Mouse (Mus musculus): ENCODE data around the gene Alyref2.
"Not testable (repeated sequence)": the region's sequence is repeated elsewhere in the genome, so short reads cannot be mapped to it uniquely, and the experiment has no call there.

The Alyref2 gene

DNA sequence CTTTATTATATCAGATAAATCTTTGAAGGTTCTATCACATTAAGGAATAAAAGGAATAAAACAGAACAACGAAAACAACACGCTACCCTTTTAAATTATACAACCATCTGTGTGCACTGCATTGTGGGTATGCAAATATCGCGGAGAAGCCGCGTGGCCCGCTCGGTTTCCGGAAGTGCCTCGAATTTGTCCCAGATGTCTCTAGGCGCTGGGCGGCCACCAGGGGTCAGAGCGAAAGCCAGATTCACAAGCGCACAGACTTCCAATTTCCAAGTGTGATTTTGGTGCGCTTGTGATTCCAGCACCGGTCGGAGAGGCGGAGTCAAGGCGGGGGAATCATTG is at the start of gene Alyref2:
Gene Alyref2 (plus strand): TSS at position 229 of the 342 bp plus-strand sequence.
- peak; percentile 94 for DNase-seq (ENCODE audit: extremely low spot score)

DNA sequence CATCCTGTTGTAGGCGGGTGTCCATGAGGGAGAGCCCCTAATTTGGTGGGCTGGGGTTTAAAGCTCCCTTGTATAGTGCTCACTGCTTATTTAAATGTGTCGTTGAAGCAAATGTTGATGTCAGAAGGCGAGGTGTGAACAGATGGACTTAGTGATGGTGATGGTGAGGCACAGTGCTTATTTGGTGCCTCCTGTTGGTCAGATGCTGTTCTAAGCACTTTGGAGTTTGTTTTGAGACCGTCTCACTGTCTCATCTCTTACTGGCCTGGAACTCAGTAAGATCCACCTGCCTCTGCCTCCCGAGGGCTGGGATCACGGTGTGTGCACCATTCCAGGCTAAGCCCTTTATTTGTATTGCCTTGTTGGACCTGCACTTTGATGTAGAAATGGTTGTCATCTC is 48.4 kb upstream of the Alyref2 start:
- no peak for DNase-seq (ENCODE audit: extremely low spot score)

DNA sequence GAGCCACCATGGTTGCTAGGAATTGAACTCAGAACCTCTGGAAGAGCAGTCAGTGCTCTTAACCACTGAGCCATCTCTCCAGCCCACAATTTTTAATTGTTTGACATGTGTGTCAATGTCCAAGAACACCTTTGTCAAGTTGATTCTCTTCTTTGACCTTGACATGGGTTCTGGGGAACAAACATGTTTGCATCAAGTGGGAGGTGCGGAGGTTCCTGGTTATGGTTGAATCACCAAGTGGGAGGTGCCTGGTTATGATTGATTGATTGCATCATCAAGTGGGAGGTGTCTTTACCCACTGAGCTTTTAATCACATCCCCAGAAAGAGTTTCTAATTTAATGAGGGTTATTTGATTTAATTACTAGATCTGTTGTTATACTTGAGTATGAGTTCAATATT is 45.7 kb upstream of the Alyref2 start:
- DNase-seq (ENCODE audit: extremely low spot score): no peak

DNA sequence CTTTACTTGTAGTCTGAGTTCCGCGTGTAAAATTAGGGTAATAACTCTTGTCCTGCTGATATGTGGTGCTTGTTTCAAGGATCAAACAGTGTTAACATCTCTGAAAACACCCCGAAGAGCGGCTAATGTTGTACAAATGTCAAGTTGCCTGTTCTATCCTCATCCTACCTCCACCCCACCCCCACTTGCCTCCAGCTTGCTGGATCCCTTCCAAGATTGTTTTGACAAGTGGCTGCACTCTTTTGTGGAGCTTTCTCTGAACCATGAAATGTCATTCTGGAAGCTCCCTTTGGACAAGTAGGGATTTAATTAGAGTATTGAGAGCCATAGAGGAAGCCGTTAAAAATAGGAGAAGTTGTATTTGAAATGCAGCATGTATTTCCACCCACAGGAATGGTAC is 43.5 kb upstream of the Alyref2 start:
- DNase-seq (ENCODE audit: extremely low spot score): no peak

DNA sequence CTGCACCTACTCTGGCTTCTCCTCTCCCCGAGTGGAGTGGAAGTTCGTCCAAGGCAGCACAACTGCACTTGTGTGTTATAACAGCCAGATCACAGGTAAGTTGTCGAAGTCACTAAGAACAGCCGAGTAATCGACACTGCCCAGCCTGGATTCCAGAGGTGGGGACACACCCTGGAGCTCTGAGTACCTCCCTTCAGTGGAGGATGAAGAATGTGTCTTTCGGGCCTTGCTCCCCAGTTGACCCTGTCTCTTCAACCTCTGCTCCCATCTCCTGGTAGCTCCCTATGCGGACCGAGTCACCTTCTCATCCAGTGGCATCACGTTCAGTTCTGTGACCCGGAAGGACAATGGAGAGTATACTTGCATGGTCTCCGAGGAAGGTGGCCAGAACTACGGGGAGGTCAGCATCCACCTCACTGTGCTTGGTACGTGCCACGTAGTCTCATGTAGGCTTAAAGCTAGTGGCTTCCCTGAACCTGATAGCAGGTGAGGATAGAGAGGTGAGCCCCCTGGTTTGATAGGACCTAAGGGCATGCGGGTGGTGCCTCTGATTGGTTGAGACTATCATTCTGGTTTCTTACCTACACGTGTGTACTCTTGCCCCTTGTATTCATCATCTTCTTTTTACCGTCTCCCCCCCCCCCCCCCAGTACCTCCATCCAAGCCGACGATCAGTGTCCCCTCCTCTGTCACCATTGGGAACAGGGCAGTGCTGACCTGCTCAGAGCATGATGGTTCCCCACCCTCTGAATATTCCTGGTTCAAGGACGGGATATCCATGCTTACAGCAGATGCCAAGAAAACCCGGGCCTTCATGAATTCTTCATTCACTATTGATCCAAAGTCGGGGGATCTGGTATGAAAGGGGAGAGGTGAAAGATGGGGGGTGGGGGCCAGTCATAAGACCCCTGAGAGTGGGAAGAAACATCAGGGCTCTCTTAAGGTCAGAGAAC is 42.5 kb upstream of the Alyref2 start:
- DNase-seq (ENCODE audit: extremely low spot score): no peak

DNA sequence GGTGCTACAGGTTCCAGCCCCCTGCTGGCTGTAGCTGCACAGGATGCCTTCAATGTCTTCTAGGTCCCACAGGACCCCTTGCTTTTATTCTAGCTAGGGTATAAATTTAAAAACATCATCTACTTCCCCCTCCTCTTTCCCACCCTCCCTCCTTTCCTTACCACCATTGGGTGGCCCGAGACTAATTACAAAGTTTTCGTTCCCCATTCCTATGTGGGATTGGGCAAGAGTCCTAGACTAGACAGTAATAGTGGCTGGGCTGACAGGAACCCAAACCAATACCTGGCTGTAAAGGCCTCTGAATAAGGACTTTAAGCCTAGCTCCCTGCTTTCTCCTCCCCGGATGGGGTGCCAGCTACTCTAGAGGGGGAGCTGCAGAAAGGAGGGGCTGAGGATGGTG is 40.1 kb upstream of the Alyref2 start:
- no peak for DNase-seq (ENCODE audit: extremely low spot score)

DNA sequence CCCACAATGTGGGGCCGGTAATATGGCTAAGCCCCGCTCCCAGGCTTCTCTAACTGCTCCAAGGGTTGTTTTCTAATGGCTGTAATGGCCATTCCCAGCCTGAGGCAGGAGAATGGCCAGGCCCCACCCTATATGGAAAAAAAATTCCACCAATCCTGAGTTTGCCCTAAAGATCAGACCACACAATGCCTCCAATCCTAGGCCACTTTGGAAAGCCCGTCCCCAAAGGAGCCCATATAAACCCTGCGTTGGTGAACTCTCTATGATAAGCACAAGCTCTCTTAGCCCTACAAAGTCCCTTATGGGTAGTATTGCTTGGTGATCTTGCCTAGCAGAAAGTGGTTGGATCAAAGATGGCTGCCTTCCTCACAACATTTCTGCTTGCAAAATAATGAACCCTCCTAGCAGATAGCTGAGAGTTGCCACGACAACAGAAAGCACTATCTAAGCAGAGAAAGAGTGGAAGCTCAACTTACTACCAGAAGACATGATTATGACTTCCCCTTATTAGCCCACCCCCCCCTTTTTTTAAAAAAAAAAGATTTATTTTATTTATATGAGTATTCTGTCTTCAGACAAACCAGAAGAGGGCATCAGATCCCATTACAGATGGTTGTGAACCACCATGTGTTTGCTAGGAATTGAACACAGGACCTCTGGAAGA is 37.4 kb upstream of the Alyref2 start:
- DNase-seq (ENCODE audit: extremely low spot score): no peak

DNA sequence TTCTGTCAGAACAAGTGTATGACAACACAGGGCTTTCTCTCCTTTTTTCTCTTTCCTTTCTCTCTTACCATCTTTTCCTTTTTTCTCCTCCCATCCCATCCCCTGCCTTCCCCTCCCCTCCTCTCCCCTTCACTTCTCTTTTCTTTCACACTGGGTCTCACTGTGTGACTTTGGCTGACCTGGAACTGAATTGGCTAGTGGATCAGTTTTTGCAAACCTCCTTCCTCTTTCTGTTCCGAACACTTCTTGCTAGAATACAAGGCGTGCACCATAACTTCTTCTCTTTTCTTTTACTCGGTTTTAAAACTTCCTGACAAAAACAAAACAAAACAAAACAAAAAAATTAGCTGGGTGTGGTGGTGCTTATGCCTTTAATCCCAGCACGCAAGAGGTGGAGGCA is 36.7 kb upstream of the Alyref2 start:
- DNase-seq (ENCODE audit: extremely low spot score): no peak

DNA sequence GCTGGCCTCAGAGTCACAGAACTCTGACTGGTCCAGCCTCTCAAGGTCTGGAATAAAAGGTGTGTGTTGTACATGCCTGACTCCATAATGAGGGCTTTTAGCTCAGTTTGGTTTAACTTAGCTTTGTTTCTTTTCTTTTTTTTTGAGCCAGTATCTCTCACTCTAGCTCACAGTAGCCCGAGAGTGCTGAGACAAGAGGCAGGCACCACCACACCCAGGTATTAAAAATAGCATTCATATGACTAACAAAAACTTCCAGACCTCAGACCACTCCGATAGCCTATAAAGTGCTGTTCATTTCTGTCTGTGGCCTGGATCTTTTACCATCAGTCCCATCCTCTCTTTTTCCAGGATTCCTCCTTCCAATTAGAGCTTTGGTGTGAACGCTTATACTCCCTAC is 33.6 kb upstream of the Alyref2 start:
- no peak for DNase-seq (ENCODE audit: extremely low spot score)

DNA sequence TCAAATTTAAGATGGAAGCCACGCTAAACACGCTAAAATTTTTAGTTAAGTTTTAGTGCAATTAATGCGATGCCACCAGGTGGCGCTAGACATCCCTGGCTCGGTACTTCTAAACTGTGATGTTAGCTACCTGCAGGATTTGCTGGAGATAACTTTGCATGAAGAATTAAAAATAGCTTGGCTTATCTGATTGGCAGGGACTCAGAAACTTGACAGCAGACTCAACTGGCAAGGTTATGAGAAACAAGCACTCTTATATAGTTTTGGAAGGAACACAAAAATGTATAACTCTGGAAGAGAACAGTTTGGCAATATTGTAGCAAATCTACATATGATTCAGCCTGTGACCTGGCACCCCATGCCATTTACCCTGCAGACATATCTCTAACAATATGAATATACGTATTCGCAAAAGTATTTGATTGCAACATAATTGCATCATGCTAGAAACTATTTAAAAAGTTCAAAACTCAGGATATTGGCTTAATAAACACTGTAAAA is 32.9 kb upstream of the Alyref2 start:
- DNase-seq (ENCODE audit: extremely low spot score): peak; percentile 42

DNA sequence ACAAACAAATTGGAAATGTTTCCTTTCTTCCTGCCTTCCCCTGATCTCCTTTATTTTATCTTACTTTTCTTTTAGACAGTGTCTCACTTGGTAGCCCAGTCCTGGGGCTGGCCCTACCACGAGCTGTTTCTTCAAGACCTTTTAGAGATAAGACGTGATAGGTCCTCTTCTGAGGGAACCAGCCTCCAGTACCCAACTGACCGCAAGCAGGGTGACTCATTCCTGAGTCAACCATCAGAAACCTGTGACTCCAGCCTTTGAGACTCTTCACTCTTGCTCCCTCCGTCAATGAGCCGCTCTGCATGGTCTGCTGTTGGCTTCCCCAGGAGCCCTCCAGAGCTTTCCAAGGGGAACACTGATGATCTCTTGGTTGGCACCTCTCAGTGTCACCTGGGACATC is 32.4 kb upstream of the Alyref2 start:
- DNase-seq (ENCODE audit: extremely low spot score): no peak

DNA sequence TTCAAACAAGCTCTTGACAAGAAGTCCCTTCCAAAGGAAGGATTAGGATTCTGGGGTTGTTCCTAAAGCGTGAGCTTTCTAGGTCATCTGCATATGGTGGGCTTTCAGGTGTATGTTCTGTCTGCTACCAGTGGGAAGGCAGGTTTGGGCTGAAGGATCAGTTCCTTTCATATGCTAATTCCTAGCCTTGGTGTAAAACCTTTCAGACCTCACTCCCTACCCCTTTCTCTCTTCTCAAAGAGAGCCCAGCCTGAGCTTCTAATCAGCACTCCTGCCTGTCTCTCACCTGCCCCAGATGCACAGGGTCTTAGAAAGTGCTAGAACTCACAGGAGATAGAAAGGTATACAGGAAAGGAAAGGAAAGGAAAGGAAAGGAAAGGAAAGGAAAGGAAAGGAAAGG is 31.8 kb upstream of the Alyref2 start:
- DNase-seq (ENCODE audit: extremely low spot score): no peak

DNA sequence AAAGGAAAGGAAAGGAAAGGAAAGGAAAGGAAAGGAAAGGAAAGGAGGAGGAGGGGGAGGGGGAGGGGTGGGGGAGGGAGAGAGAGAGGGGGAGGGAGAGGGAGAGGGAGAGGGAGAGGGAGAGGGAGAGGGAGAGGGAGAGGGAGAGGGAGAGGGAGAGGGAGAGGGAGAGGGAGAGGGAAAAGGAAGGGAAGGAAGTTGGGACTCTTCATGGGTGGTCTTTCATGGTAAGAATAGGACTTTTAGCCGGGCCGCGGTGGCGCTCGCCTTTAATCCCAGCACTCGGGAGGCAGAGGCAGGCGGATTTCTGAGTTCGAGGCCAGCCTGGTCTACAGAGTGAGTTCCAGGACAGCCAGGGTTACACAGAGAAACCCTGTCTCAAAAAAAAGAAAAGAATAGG is 31.3 kb upstream of the Alyref2 start:
- DNase-seq (ENCODE audit: extremely low spot score): not testable (repeated sequence)

DNA sequence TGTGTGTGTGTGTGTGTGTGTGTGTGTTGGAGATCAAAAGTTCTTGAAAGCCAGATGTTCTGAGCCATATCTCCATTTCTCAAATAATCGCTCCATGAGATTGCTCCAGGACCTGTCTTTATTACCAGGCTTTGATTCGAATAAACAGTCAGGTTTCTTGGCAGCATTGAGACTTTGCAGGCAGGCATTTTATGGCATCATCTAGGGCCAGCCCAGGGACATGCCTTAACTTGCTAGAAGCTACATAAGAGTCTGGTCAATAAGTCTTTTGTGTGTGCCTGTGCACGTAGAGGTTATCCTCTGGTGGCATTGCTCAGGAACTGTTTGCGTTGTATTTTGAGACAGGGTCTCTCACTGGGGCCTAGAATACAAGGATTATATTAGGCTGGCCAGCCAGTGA is 29.8 kb upstream of the Alyref2 start:
- no peak for DNase-seq (ENCODE audit: extremely low spot score)

DNA sequence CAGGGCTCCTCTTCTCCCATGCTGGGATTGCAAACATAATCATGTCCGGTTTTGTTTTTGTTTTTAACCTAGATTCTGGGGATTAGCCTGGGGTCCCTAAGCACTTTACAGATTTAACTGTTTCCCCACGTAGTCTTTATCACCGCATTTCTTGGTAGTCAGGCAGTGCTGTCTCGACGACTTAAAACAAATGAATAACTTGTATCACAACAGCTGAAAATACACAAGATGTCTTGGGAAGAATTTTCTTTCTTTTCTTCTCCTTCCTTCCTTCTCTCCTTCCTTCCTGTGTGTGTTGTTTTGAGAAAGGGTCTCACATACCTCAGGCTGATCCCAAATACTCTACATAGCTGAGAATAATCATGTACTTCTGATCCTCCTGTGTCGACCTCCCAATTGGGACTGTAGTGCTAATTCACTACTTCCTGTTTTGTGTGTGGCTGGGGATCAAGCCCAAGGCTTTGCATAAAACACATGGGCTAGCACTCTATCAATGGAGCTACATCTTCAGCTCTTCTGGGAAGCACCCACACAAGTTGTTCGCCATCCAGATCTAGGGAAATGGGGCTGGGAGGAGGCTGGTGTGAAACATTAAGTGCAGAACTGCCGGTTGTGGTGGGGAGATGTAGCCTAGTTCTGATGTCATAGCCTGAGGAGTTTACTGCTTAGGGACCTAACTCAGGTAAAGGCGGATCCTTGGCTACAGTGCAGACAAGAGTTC is 29.2 kb upstream of the Alyref2 start:
- DNase-seq (ENCODE audit: extremely low spot score): no peak

DNA sequence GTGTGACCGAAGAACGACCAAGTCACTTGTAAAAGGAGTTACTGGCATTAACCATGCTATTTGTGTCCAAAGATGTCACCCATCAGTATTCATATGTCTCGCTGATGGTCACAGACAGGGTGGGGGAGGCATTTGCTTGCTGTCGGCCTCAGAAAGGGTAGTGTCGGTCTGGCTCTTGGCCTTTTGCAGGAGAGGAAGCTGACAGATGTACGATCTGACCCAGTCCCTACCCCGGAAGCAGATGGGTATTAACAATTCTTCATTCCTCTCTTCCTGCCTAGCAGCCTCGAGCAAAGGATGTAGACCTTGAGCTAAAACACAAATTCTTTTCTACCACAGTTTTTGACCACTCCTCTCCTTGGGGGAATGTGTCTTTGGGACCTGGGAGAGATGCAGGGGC is 26.2 kb upstream of the Alyref2 start:
- no peak for DNase-seq (ENCODE audit: extremely low spot score)

DNA sequence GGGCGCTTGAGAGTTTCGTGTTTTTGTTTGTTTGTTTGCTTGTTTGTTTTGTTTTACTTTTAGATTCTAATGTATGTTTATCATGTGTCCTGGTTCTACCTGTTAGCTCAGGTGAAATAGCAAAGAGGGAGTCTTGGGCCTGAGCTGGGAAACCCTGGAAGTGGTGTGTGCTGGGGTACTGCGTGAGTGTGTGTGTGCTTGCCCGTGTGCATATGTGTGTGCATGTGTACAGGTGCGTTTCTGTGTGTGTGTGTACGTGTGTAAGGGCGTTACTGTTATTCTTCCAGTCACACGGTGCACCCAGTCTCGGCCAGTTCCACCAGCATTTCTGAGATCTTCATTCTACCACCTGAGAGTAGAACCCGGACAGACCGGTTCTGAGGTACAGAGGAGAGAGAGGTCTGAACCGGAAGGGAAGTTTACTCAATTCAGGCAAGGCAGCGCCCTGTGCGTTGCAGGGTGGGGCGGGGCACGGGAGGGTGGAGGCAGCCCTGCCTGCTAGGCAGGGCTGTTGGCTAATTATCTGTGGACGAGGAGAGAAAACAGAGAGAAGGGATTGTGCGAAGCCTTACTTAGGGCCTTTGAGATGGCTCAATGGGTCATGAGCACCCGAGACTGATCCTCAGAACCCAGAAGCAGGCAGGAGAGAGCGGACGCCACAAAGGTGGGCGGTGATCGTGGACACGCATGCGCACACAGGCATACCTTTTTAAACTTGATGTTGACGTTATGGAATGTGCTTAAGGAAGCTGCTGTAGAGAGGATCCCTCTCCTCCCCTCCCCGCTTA is 25.3 kb upstream of the Alyref2 start:
- no peak for DNase-seq (ENCODE audit: extremely low spot score)

DNA sequence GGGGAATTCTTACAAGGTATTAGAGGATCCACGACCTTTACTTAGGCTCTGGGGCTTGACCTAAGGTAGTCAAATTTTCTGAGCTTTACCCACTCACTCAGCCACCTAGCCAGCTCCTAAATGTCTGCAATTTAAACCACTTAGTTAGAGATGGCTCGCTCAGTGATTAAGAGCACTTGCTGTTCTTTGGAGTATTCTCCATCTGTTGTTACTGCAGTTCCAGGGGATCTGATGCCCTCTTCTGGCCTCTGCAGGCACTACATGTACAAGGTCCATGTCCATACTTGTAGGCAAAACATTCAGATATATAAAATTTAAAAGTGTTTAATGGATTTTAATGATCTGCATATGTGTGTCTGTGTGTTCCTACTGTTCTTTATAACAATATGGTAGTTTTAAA is 24.3 kb upstream of the Alyref2 start:
- DNase-seq (ENCODE audit: extremely low spot score): peak; percentile 57

DNA sequence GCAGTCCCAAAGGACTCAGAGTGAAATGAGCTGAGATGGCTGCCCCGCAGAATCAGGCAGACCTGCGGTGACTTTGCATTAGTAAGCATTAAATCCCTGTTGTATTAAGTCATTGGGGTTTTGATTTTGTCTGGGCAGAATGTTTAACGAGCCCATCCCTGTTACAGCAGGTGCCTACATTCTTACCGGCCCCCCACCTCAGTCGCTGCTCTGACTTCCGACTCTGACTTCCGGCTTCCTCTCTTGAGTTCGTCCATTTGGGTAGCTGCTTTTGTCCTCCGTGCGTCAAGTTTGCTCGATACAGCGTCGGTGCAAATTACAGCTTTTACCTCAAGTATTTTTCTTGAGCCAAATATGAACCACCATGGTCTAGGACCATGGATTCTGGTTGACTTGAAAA is 9.0 kb upstream of the Alyref2 start:
- no peak for DNase-seq (ENCODE audit: extremely low spot score)

DNA sequence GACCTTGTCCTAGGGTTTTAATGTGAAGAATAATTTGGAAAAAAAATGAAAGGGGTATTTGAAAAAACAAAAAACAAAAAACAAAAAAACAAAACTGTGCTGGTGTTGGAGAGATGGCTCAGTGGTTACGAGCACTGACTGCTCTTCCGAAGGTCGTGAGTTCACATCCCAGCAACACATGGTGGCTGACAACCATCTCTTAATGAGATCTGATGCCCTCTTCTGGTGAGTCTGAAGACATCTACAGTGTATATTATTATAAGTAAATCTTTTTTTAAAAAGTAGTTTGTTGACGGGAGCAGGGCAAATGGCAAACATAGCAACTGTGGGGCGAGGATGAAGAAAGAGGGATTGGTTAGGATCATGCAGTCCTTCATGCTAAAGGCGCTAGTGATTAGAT is 7.9 kb upstream of the Alyref2 start:
- DNase-seq (ENCODE audit: extremely low spot score): no peak

DNA sequence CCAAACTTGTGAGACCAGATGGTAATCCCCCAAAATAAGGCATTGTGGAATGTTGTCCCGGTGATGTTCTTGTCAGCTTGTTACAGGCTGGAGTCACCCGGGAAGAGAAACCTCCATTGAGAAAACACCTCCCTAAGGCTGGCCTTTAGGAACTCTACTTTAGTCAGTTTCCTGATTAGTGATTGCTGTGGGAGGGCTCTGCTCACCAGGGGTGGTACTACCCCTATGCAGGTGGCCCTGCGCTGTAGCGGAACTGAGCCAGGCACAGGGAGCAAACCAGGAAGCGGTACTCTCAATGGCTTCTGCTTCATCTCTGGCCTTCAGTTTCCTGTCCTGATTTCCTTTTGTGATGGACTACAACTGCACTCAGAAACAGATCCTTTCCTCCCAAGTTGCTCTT is 3.4 kb upstream of the Alyref2 start:
- DNase-seq (ENCODE audit: extremely low spot score): no peak

Measured in embryo, embryonic 9.5 days (tissue).